Mouse (Mus musculus) myocyte (in vitro differentiated cells): Measurements from ENCODE around the gene Sipa1l2. TPM values are rescaled to one million over a fixed set of nuclear protein-coding genes. Genes with fewer than 3 reads are reported as not detected.

Source experiments
- H3K27me3 ChIP-seq: one replicate; pipeline ENCODE4 v1.6.1; 2011; ENCODE audit not compliant: control insufficient read depth, insufficient read depth, insufficient read length
- H3K36me3 ChIP-seq: one replicate; pipeline ENCODE4 v1.6.1; 2011; ENCODE audit not compliant: control insufficient read depth, insufficient read depth
- H3K4me2 ChIP-seq: one replicate; pipeline ENCODE4 v1.6.1; 2011; ENCODE audit warnings: low read depth, control low read depth
- H3K4me3 ChIP-seq: one replicate; pipeline ENCODE4 v1.5.1; 2011; ENCODE audit warnings: mild to moderate bottlenecking, control low read depth, moderate library complexity
- H3K79me2 ChIP-seq: one replicate; pipeline ENCODE4 v1.6.1; 2011; ENCODE audit not compliant: control insufficient read depth, insufficient read depth
- H3ac ChIP-seq: one replicate; pipeline ENCODE4 v1.6.1; 2011; ENCODE audit not compliant: control insufficient read depth, insufficient read length
- CEBPB ChIP-seq: IDR thresholded peaks from 2 replicates; pipeline ENCODE4 v1.6.1; 2011; ENCODE audit warnings: mild to moderate bottlenecking, moderate library complexity; ENCODE audit not compliant: poor library complexity, insufficient read depth, severe bottlenecking
- E2F4 ChIP-seq: IDR thresholded peaks from one replicate; pipeline ENCODE4 v1.6.1; 2011; ENCODE audit warnings: mild to moderate bottlenecking, control low read depth, moderate library complexity; ENCODE audit not compliant: insufficient read depth
- MAX ChIP-seq: IDR thresholded peaks from one replicate; pipeline ENCODE4 v1.6.1; 2011; ENCODE audit warnings: low read depth, mild to moderate bottlenecking, control low read depth
- MYOD1 ChIP-seq, 3 experiments: IDR thresholded peaks; one replicate each; pipeline ENCODE4 v1.6.1; 2011; ENCODE audit warnings: control low read depth in 2 of 3, low read depth in 2 of 3, mild to moderate bottlenecking in 2 of 3, moderate library complexity in 1 of 3; ENCODE audit not compliant: insufficient read length in 2 of 3, control insufficient read depth in 1 of 3
- MYOG ChIP-seq, 3 experiments: IDR thresholded peaks; one replicate each; pipeline ENCODE4 v1.6.1; 2011; ENCODE audit warnings: control low read depth in 2 of 3, low read depth in 2 of 3, mild to moderate bottlenecking in 2 of 3; ENCODE audit not compliant: insufficient read length in 2 of 3, control insufficient read depth in 1 of 3, insufficient read depth in 1 of 3
- POLR2A ChIP-seq: IDR thresholded peaks from one replicate; pipeline ENCODE4 v1.6.1; 2011; ENCODE audit warnings: low read depth, mild to moderate bottlenecking, control low read depth, moderate library complexity; ENCODE audit not compliant: insufficient read length
- POLR2AphosphoS2 ChIP-seq: IDR thresholded peaks from one replicate; pipeline ENCODE4 v1.6.1; 2011; ENCODE audit warnings: low read depth, control low read depth; ENCODE audit not compliant: insufficient read length
- REST ChIP-seq: IDR thresholded peaks from one replicate; pipeline ENCODE4 v1.6.1; 2011; ENCODE audit warnings: mild to moderate bottlenecking, control low read depth, moderate library complexity; ENCODE audit not compliant: insufficient read depth, insufficient read length
- SRF ChIP-seq: IDR thresholded peaks from one replicate; pipeline ENCODE4 v1.6.1; 2011; ENCODE audit warnings: low read depth; ENCODE audit not compliant: control insufficient read depth, insufficient read length
- TCF12 ChIP-seq: IDR thresholded peaks from one replicate; pipeline ENCODE4 v1.6.1; 2011; ENCODE audit warnings: mild to moderate bottlenecking, control low read depth; ENCODE audit not compliant: poor library complexity, insufficient read depth, severe bottlenecking
- TCF3 ChIP-seq: IDR thresholded peaks from one replicate; pipeline ENCODE4 v1.6.1; 2011; ENCODE audit warnings: low read depth, control low read depth; ENCODE audit not compliant: insufficient read length
- USF1 ChIP-seq: IDR thresholded peaks from one replicate; pipeline ENCODE4 v1.6.1; 2011; ENCODE audit warnings: low read depth, mild to moderate bottlenecking, control low read depth, moderate library complexity
- polyA plus RNA-seq: library from polyadenylated mRNA; unstranded; fragments of >200 nt; fragmentation: generic; extraction: Trizol; gene quantifications from one replicate; pipeline ENCODE4 v1.2.1, GENCODE M21; 2012; ENCODE audit warnings: missing spikeins

Gene Sipa1l2
- polyA plus RNA-seq, 1 experiment = 16.2 TPM

- H3K4me2 ChIP-seq = no peak overlapping the region
- H3ac ChIP-seq = no peak overlapping the region
- no peak overlapping the region for H3K4me3 ChIP-seq
- H3K79me2 ChIP-seq = peaks cover 36% of the 10 kb centered on the region
- TF ChIP-seq REST (no peak), SRF (no peak), MYOG (IDR thresholded peaks at IDR 0.05; ENCODE audit: control insufficient read depth in 1 of 3, insufficient read depth in 1 of 3, insufficient read length in 2 of 3, low read depth in 2 of 3) (no peak), MYOD1 (IDR thresholded peaks at IDR 0.05; ENCODE audit: control insufficient read depth in 1 of 3, insufficient read length in 2 of 3, low read depth in 2 of 3) (no peak), USF1 (no peak), CEBPB (no peak), POLR2A (no peak), E2F4 (no peak), POLR2AphosphoS2 (no peak), TCF12 (no peak), MAX (no peak), TCF3 (no peak)
- H3K36me3 ChIP-seq = no peaks in the 10 kb centered on the region
- no peaks in the 10 kb centered on the region for H3K27me3 ChIP-seq
Observed at GRCm38 (mm10) chr8:125562878-125563277, 6.7 kb downstream of the Sipa1l2 start.

GRCm38 (mm10) chr8:125560825-125561490 is 8.7 kb downstream of the Sipa1l2 start:
- Histone ChIP-seq H3K79me2 (peaks cover 18% of the 10 kb centered on the region), H3K4me3 (no peak overlapping the region), H3K27me3 (no peaks in the 10 kb centered on the region), H3K36me3 (no peaks in the 10 kb centered on the region), H3ac (no peak overlapping the region), H3K4me2 (peak overlapping the region; percentile 22)
- TF ChIP-seq MYOD1 (IDR thresholded peaks at IDR 0.05; ENCODE audit: control insufficient read depth in 1 of 3, insufficient read length in 2 of 3, low read depth in 2 of 3) (peak in 1 of 3 experiments; percentile 29), USF1 (no peak), TCF3 (no peak)

- Histone ChIP-seq H3K36me3 (no peaks in the 10 kb centered on the region), H3K4me2 (no peak overlapping the region), H3ac (no peak overlapping the region), H3K27me3 (no peaks in the 10 kb centered on the region), H3K79me2 (peaks cover 10% of the 10 kb centered on the region), H3K4me3 (no peak overlapping the region)
- TF ChIP-seq POLR2A (no peak), USF1 (no peak), MYOD1 (IDR thresholded peaks at IDR 0.05; ENCODE audit: control insufficient read depth in 1 of 3, insufficient read length in 2 of 3, low read depth in 2 of 3) (no peak), MAX (no peak), REST (no peak), MYOG (IDR thresholded peaks at IDR 0.05; ENCODE audit: control insufficient read depth in 1 of 3, insufficient read depth in 1 of 3, insufficient read length in 2 of 3, low read depth in 2 of 3) (no peak), TCF3 (no peak), TCF12 (no peak), POLR2AphosphoS2 (no peak), E2F4 (no peak), CEBPB (no peak), SRF (no peak)
Observed at GRCm38 (mm10) chr8:125559066-125559653, 10.4 kb downstream of the Sipa1l2 start.

- peaks cover 6% of the 10 kb centered on the region for H3K79me2 ChIP-seq
- H3K27me3 ChIP-seq = no peaks in the 10 kb centered on the region
- no peak overlapping the region for H3K4me3 ChIP-seq
- no peaks in the 10 kb centered on the region for H3K36me3 ChIP-seq
- H3ac ChIP-seq = no peak overlapping the region
- TF ChIP-seq TCF12 (no peak), REST (no peak), CEBPB (peak; percentile 67; the same call in 1 of the 2 replicates), TCF3 (no peak), USF1 (no peak), MAX (no peak), MYOD1 (IDR thresholded peaks at IDR 0.05; ENCODE audit: control insufficient read depth in 1 of 3, insufficient read length in 2 of 3, low read depth in 2 of 3) (no peak), POLR2AphosphoS2 (no peak)
- H3K4me2 ChIP-seq = no peak overlapping the region
Observed at GRCm38 (mm10) chr8:125558109-125559065, 11.2 kb downstream of the Sipa1l2 start.
